ENCODE assay signal across 8 mouse cellular contexts in genomic region chr3:65929821-65930633, GRCm38 (mm10). TPM values are rescaled to one million over a fixed set of nuclear protein-coding genes. Genes with fewer than 3 reads are reported as not detected.
DNase-seq lines count a peak whose midpoint lies in the region; ATAC-seq and TF ChIP-seq lines count a peak whose summit lies in the region.

No protein-coding gene starts in this region.

- peak overlapping the region; percentile 65 for H3K4me3 ChIP-seq in gastrocnemius, adult 2 months
- peak overlapping the region; percentile 3; the same call in 1 of the 2 replicates for H3K4me3 ChIP-seq in intestine, embryonic 14.5 days (ENCODE audit: low read depth, low read length)

- H3K9me3 ChIP-seq in intestine, embryonic 14.5 days (ENCODE audit: control insufficient read depth, low read length), result no peaks in the 10 kb centered on the region

- no peak overlapping the region for H3K9ac ChIP-seq in intestine, embryonic 14.5 days (ENCODE audit: low read length)

- peak; percentile 82 for DNase-seq in gastrocnemius, adult 18-20 months (ENCODE audit: low spot score)
- DNase-seq in gastrocnemius, postnatal 25 days, result no peak
- peak; percentile 86 to 89 for DNase-seq in cerebellum, postnatal 14 days
- peak; percentile 69 for DNase-seq in gastrocnemius, adult 2 months
- DNase-seq in intestine, embryonic 14.5 days (ENCODE audit: low spot score), result peak; percentile 67
- DNase-seq in left cerebral cortex, postnatal 25 days (ENCODE audit: low spot score in 2 of 2), result peak; percentile 67 to 84
- peak; percentile 62 for DNase-seq in skeletal muscle tissue, adult 2 months (ENCODE audit: low read depth, low spot score)

- H3K4me2 ChIP-seq in intestine, embryonic 14.5 days (ENCODE audit: low read length), result peak overlapping the region; percentile 41

- no peaks in the 10 kb centered on the region for H3K36me3 ChIP-seq in intestine, embryonic 14.5 days (ENCODE audit: control insufficient read depth, insufficient read depth, low read length)

- H3K27ac ChIP-seq in gastrocnemius, adult 2 months, result peak overlapping the region; percentile 79
- H3K27ac ChIP-seq in intestine, embryonic 14.5 days (ENCODE audit: low read depth), result no peak overlapping the region

- no peaks in the 10 kb centered on the region for H3K27me3 ChIP-seq in intestine, embryonic 14.5 days (replicated peaks; ENCODE audit: control insufficient read depth, insufficient read depth, low read length)

- TF ChIP-seq CTCF in gastrocnemius, adult 2 months (IDR thresholded peaks at IDR 0.05), result peak; percentile 76

- WGBS in intestine, embryonic 14.5 days, result 24% methylated on average over 20 of the region's 20 CpGs

- intact Hi-C loops in gastrocnemius, adult 2 months (cut with DNase I), result loop anchor here (2.0 to 10.0 kb wide), 6 partner anchors 67 to 611 kb away; partner anchors contain the start of genes Lekr1 and Tiparp
- intact Hi-C loops in left cerebral cortex, postnatal 25 days (cut with DNase I), result loop anchor here (1.0 to 10.0 kb wide), 4 partner anchors 263 to 945 kb away; partner anchors contain the start of genes Lekr1, Ssr3 and Tiparp

- H3K4me1 ChIP-seq in intestine, embryonic 14.5 days (replicated peaks; ENCODE audit: control insufficient read depth, insufficient read depth, low read length), result peaks cover 15% of the 10 kb centered on the region

- ATAC-seq in intestine, embryonic 14.5 days (replicated peaks; ENCODE audit: low FRiP score, low TSS enrichment, low read depth), result peak; percentile 66
- ATAC-seq in megakaryocyte-erythroid progenitor cell, adult 5-6 weeks (replicated peaks; ENCODE audit: low FRiP score, low TSS enrichment, poor library complexity, severe bottlenecking), result peak; percentile 66

RNA-seq across cellular contexts. Expression of gene Ccnl1, which starts 28.0 kb away (rescaled TPM):
- total RNA-seq in gastrocnemius, adult 18-20 months (2021), result 10 to 100 TPM; 12.6 to 14.4 TPM
- total RNA-seq in gastrocnemius, postnatal 25 days (2021), result 10 to 100 TPM; 12.7 to 17.4 TPM
- total RNA-seq in gastrocnemius, adult 2 months (2021), result 10 to 100 TPM; 15.5 to 19.0 TPM
- 123 and 130 TPM in 2 replicates for polyA plus RNA-seq in intestine, embryonic 14.5 days (2014; fragmentation: Nextera tagmentation; extraction: Ambion mirVana)
- total RNA-seq in left cerebral cortex, postnatal 25 days (2021), result 10 to 100 TPM; 47.1 to 50.9 TPM
- total RNA-seq in megakaryocyte-erythroid progenitor cell, adult 5-6 weeks (2014; fragmentation: Nextera tagmentation), result 135 and 170 TPM in 2 replicates
- 347 and 372 TPM in 2 replicates for total RNA-seq in megakaryocyte-erythroid progenitor cell, adult 5-6 weeks (2017)
